Mouse (Mus musculus) ES-E14 (cell line): ENCODE results near the gene Rbfox1.

Experiments used
- CHD2 ChIP-seq: IDR thresholded peaks from 2 replicates; pipeline ENCODE4 v1.6.1; 2014; ENCODE audit warnings: mild to moderate bottlenecking, low read depth, low read length, inconsistent platforms
- MAFK ChIP-seq: IDR thresholded peaks from 2 replicates; pipeline ENCODE4 v1.6.1; 2014; ENCODE audit warnings: mild to moderate bottlenecking, low read depth, low read length, inconsistent platforms; ENCODE audit not compliant: insufficient read depth
- ZC3H11A ChIP-seq: IDR thresholded peaks from 2 replicates; pipeline ENCODE4 v1.6.1; 2012; ENCODE audit warnings: low read depth, mild to moderate bottlenecking, inconsistent platforms, low read length, borderline replicate concordance

DNA sequence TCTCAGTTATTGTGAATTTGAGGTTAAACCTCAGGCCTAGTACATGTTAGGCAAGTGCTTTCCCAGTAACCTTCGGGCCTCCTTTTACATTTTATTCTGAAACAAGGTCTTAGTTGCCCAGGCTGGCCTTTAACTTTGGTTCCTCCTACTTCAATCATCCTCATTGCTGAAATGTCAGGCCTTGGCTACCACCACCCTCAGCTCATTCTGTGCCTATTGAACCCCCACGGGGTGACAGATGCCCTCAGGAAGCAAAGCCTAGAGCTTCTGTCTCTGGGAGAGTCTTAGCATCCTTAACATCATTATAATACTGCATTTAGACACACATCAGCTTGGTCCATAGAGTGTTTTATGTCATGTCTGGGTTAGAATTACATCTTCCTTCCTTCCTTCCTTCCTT is 1162.3 kb downstream of the Rbfox1 start:
- no peak for TF ChIP-seq CHD2
- no peak for TF ChIP-seq ZC3H11A
- TF ChIP-seq MAFK = no peak
